Mouse (Mus musculus) megakaryocyte, embryonic 14.5 days (primary cell): Measurements from ENCODE around the gene Tead1. TPM values are rescaled to one million over a fixed set of nuclear protein-coding genes. Genes with fewer than 3 reads are reported as not detected.

Experiments used
- H3K27me3 ChIP-seq: replicated peaks from 2 replicates; pipeline ENCODE3; 2012; ENCODE audit warnings: inconsistent platforms
- H3K36me3 ChIP-seq: replicated peaks from 2 replicates; pipeline ENCODE3; 2012; ENCODE audit warnings: low read length, inconsistent platforms, mixed read lengths
- H3K4me1 ChIP-seq: 2 replicates; pipeline ENCODE4 v1.6.1; 2012; ENCODE audit warnings: inconsistent platforms
- H3K4me3 ChIP-seq: replicated peaks from 2 replicates; pipeline ENCODE3; 2012; ENCODE audit warnings: moderate library complexity, mild to moderate bottlenecking, inconsistent platforms
- H3K9me3 ChIP-seq: 2 replicates; pipeline ENCODE4 v1.6.1; 2012; ENCODE audit warnings: inconsistent platforms
- FLI1 ChIP-seq: IDR thresholded peaks from 2 replicates; pipeline ENCODE4 v1.6.1; 2012; ENCODE audit warnings: low read length, inconsistent platforms, mixed read lengths
- GATA1 ChIP-seq: IDR thresholded peaks from 3 replicates; pipeline ENCODE4 v1.6.1; 2012; ENCODE audit warnings: mixed read lengths, low read length, inconsistent platforms, borderline replicate concordance
- polyA plus RNA-seq: library from polyadenylated mRNA; stranded (reverse); fragments of >175 nt; gene quantifications from 2 replicates; pipeline ENCODE4 v1.2.3, GENCODE M21; 2012; ENCODE audit warnings: low replicate concordance; ENCODE audit not compliant: insufficient read depth

The Tead1 gene
- polyA plus RNA-seq, 1 experiment, result not detected

GRCm38 (mm10) chr7:112859887-112860286 is 180.8 kb downstream of the Tead1 start:
- TF ChIP-seq GATA1 (no peak), FLI1 (no peak)
- Histone ChIP-seq H3K27me3 (peaks cover 67% of the 10 kb centered on the region), H3K4me1 (peaks cover 5% of the 10 kb centered on the region; the same call in 1 of the 2 replicates), H3K4me3 (no peak overlapping the region), H3K9me3 (no peaks in the 10 kb centered on the region), H3K36me3 (no peaks in the 10 kb centered on the region)

GRCm38 (mm10) chr7:112862086-112862485 is 183.0 kb downstream of the Tead1 start:
- no peak for TF ChIP-seq GATA1
- no peak for TF ChIP-seq FLI1
- no peaks in the 10 kb centered on the region for H3K9me3 ChIP-seq
- no peak overlapping the region for H3K4me3 ChIP-seq
- H3K36me3 ChIP-seq, result no peaks in the 10 kb centered on the region
- H3K4me1 ChIP-seq, result peaks cover 5% of the 10 kb centered on the region; the same call in 1 of the 2 replicates
- peaks cover 61% of the 10 kb centered on the region for H3K27me3 ChIP-seq

GRCm38 (mm10) chr7:112864188-112864587 is 185.1 kb downstream of the Tead1 start:
- no peak for TF ChIP-seq GATA1
- H3K27me3 ChIP-seq, result peaks cover 57% of the 10 kb centered on the region
- H3K36me3 ChIP-seq, result no peaks in the 10 kb centered on the region
- no peaks in the 10 kb centered on the region for H3K9me3 ChIP-seq
- H3K4me1 ChIP-seq, result peaks cover 5% of the 10 kb centered on the region; the same call in 1 of the 2 replicates
- no peak overlapping the region for H3K4me3 ChIP-seq

- Histone ChIP-seq H3K9me3 (no peaks in the 10 kb centered on the region), H3K4me1 (no peaks in the 10 kb centered on the region), H3K27me3 (peaks cover 53% of the 10 kb centered on the region), H3K4me3 (no peak overlapping the region), H3K36me3 (no peaks in the 10 kb centered on the region)
- TF ChIP-seq GATA1 (no peak), FLI1 (no peak)
Observed at GRCm38 (mm10) chr7:112865739-112866138, 186.6 kb downstream of the Tead1 start.

- no peaks in the 10 kb centered on the region for H3K4me1 ChIP-seq
- TF ChIP-seq FLI1 (no peak), GATA1 (no peak)
- H3K9me3 ChIP-seq, result no peaks in the 10 kb centered on the region
- no peaks in the 10 kb centered on the region for H3K36me3 ChIP-seq
- no peak overlapping the region for H3K4me3 ChIP-seq
- H3K27me3 ChIP-seq, result peaks cover 32% of the 10 kb centered on the region
Observed at GRCm38 (mm10) chr7:112868551-112869465, 189.7 kb downstream of the Tead1 start.

- Histone ChIP-seq H3K4me1 (no peaks in the 10 kb centered on the region), H3K27me3 (peaks cover 23% of the 10 kb centered on the region), H3K9me3 (no peaks in the 10 kb centered on the region), H3K36me3 (no peaks in the 10 kb centered on the region), H3K4me3 (no peak overlapping the region)
- TF ChIP-seq FLI1 (no peak), GATA1 (no peak)
Observed at GRCm38 (mm10) chr7:112871752-112872151, 192.6 kb downstream of the Tead1 start.

- Histone ChIP-seq H3K27me3 (peaks cover 20% of the 10 kb centered on the region), H3K4me3 (no peak overlapping the region), H3K9me3 (no peaks in the 10 kb centered on the region), H3K4me1 (no peaks in the 10 kb centered on the region), H3K36me3 (no peaks in the 10 kb centered on the region)
- no peak for TF ChIP-seq GATA1
- TF ChIP-seq FLI1, result no peak
Observed at GRCm38 (mm10) chr7:112872435-112873196, 193.5 kb downstream of the Tead1 start.

- Histone ChIP-seq H3K36me3 (no peaks in the 10 kb centered on the region), H3K9me3 (no peaks in the 10 kb centered on the region), H3K4me3 (no peak overlapping the region), H3K4me1 (no peaks in the 10 kb centered on the region), H3K27me3 (peaks cover 11% of the 10 kb centered on the region)
- TF ChIP-seq GATA1 (no peak), FLI1 (no peak)
Observed at GRCm38 (mm10) chr7:112876128-112876527, 197.0 kb downstream of the Tead1 start.

GRCm38 (mm10) chr7:112883791-112884274 is 204.7 kb downstream of the Tead1 start:
- no peak for TF ChIP-seq GATA1
- no peak for TF ChIP-seq FLI1
- Histone ChIP-seq H3K4me3 (no peak overlapping the region), H3K36me3 (no peaks in the 10 kb centered on the region), H3K9me3 (no peaks in the 10 kb centered on the region), H3K27me3 (peaks cover 12% of the 10 kb centered on the region), H3K4me1 (no peaks in the 10 kb centered on the region)
